Mouse (Mus musculus) frontal cortex, postnatal 36 days (tissue): Measurements from ENCODE around the gene Tmem72.

ENCODE experiments used
- DNase-seq, 2 experiments: peaks; one replicate each; pipeline ENCODE4 v3.0.0; 2022; ENCODE audit warnings: low spot score in 2 of 2

The Tmem72 gene

GRCm38 (mm10) chr6:116716666-116717065 is at the start of gene Tmem72:
Gene Tmem72 (minus strand): TSS chr6:116716913.
- no peak for DNase-seq

- no peak for DNase-seq
Measured at GRCm38 (mm10) chr6:116764524-116764923, 47.8 kb upstream of the Tmem72 start.

GRCm38 (mm10) chr6:116762333-116762732 is 45.6 kb upstream of the Tmem72 start:
- no peak for DNase-seq

- no peak for DNase-seq
Measured at GRCm38 (mm10) chr6:116760181-116760580, 43.5 kb upstream of the Tmem72 start.

GRCm38 (mm10) chr6:116756364-116756763 is 39.7 kb upstream of the Tmem72 start:
- no peak for DNase-seq

- no peak for DNase-seq
Measured at GRCm38 (mm10) chr6:116738046-116738445, 21.3 kb upstream of the Tmem72 start.

- no peak for DNase-seq
Measured at GRCm38 (mm10) chr6:116735361-116735760, 18.6 kb upstream of the Tmem72 start.

- no peak for DNase-seq
Measured at GRCm38 (mm10) chr6:116733577-116733976, 16.9 kb upstream of the Tmem72 start.

- DNase-seq = no peak
Measured at GRCm38 (mm10) chr6:116724489-116725160, 7.9 kb upstream of the Tmem72 start.

- no peak for DNase-seq
Measured at GRCm38 (mm10) chr6:116718920-116719319, 2.2 kb upstream of the Tmem72 start.

GRCm38 (mm10) chr6:116718361-116718760 is 1.6 kb upstream of the Tmem72 start:
- no peak for DNase-seq

- DNase-seq = no peak
Measured at GRCm38 (mm10) chr6:116717851-116718250, 1.1 kb upstream of the Tmem72 start.

GRCm38 (mm10) chr6:116715166-116715565 is 1.5 kb downstream of the Tmem72 start:
- no peak for DNase-seq

- DNase-seq = peak in 1 of 2 experiments; percentile 26
Measured at GRCm38 (mm10) chr6:116714576-116714975, 2.1 kb downstream of the Tmem72 start.

- peak in 1 of 2 experiments; percentile 23 for DNase-seq
Measured at GRCm38 (mm10) chr6:116713966-116714365, 2.7 kb downstream of the Tmem72 start.

GRCm38 (mm10) chr6:116712503-116712902 is 4.2 kb downstream of the Tmem72 start:
- no peak for DNase-seq

GRCm38 (mm10) chr6:116712062-116712461 is 4.7 kb downstream of the Tmem72 start:
- DNase-seq = no peak

GRCm38 (mm10) chr6:116704320-116704719 is 12.4 kb downstream of the Tmem72 start:
- no peak for DNase-seq

- no peak for DNase-seq
Measured at GRCm38 (mm10) chr6:116700821-116701220, 15.9 kb downstream of the Tmem72 start.

- no peak for DNase-seq
Measured at GRCm38 (mm10) chr6:116697896-116698425, 18.8 kb downstream of the Tmem72 start.

GRCm38 (mm10) chr6:116697413-116697812 is 19.3 kb downstream of the Tmem72 start:
- no peak for DNase-seq

GRCm38 (mm10) chr6:116694346-116694745 is 22.4 kb downstream of the Tmem72 start:
- DNase-seq = no peak

- DNase-seq = no peak
Measured at GRCm38 (mm10) chr6:116693639-116694038, 23.1 kb downstream of the Tmem72 start.

- DNase-seq = no peak
Measured at GRCm38 (mm10) chr6:116682317-116682716, 34.4 kb downstream of the Tmem72 start.
